Mouse (Mus musculus) megakaryocyte progenitor cell, adult 5-6 weeks (primary cell): ENCODE measurements around the gene Slc25a53. TPM values are rescaled to one million over a fixed set of nuclear protein-coding genes. Genes with fewer than 3 reads are reported as not detected.
"Not testable (repeated sequence)": the region's sequence is repeated elsewhere in the genome, so short reads cannot be mapped to it uniquely, and the experiment has no call there.

Experiments
- ATAC-seq: replicated peaks from 2 replicates; pipeline ENCODE4 v1.8.0; 2016; ENCODE audit warnings: mild to moderate bottlenecking, moderate TSS enrichment, inconsistent platforms; ENCODE audit not compliant: poor library complexity
- total RNA-seq, 2 experiments: library from RNA; stranded (forward) in 1 of 2; stranded (reverse) in 1 of 2; fragments of 157-497, 149-512 nt in 1 of 2; fragments of 200-1000 nt in 1 of 2; gene quantifications; 2 replicates each; pipeline versions ENCODE4 v1.2.3 to v1.2.4; 2015 to 2017

The Slc25a53 gene
- total RNA-seq, 2 experiments from 2014 or later = 8.4 to 12.2 TPM

GRCm38 (mm10) chrX:136975397-136975796 is 62.7 kb downstream of the Slc25a53 start, which contains the start of gene Tmsb15b2:
Gene Tmsb15b2 (minus strand): TSS chrX:136975497.
- not testable (repeated sequence) for ATAC-seq

- peak; percentile 70 for ATAC-seq
Measured at GRCm38 (mm10) chrX:136959688-136960087, 78.4 kb downstream of the Slc25a53 start.

GRCm38 (mm10) chrX:136958300-136958699 is 79.8 kb downstream of the Slc25a53 start:
- ATAC-seq = not testable (repeated sequence)

GRCm38 (mm10) chrX:136957583-136958279 is 80.4 kb downstream of the Slc25a53 start:
- peak; percentile 91 for ATAC-seq

GRCm38 (mm10) chrX:136937985-136938384 is 100.1 kb downstream of the Slc25a53 start:
- no peak for ATAC-seq

Other genes with a start within 250 kb of the Slc25a53 start
- gene Plp1, start 215.6 kb downstream of the Slc25a53 start, total RNA-seq (2015) = 2.4 and 3.9 TPM in 2 replicates
- 0.71 and 1.0 TPM in 2 replicates for gene Plp1, start 215.6 kb downstream of the Slc25a53 start, total RNA-seq (2017)
- not detected in 2 replicates for gene Rab9b, start 169.5 kb downstream of the Slc25a53 start, total RNA-seq (2015)
- gene Rab9b, start 169.5 kb downstream of the Slc25a53 start, total RNA-seq (2017) = not detected in 2 replicates
- not detected in 2 replicates for gene H2bfm, start 111.0 kb downstream of the Slc25a53 start, total RNA-seq (2015)
- gene H2bfm, start 111.0 kb downstream of the Slc25a53 start, total RNA-seq (2017) = not detected in 2 replicates
- 22.4 and 28.2 TPM in 2 replicates for gene Tmsb15b2, start 62.8 kb downstream of the Slc25a53 start, total RNA-seq (2015)
- not detected in 2 replicates for gene Tmsb15b2, start 62.8 kb downstream of the Slc25a53 start, total RNA-seq (2017)
- 5.6 and 6.3 TPM in 2 replicates for gene Tmsb15l, start 61.4 kb downstream of the Slc25a53 start, total RNA-seq (2015)
- gene Tmsb15l, start 61.4 kb downstream of the Slc25a53 start, total RNA-seq (2017) = 24.7 TPM in 2 replicates
- 5.8 and 8.2 TPM in 2 replicates for gene Tmsb15b1, start 61.4 kb downstream of the Slc25a53 start, total RNA-seq (2015)
- gene Tmsb15b1, start 61.4 kb downstream of the Slc25a53 start, total RNA-seq (2017) = 11.0 and 13.1 TPM in 2 replicates
- not detected in 2 replicates for gene Zcchc18, start 45.1 kb downstream of the Slc25a53 start, total RNA-seq (2015)
- gene Zcchc18, start 45.1 kb downstream of the Slc25a53 start, total RNA-seq (2017) = 0.14 and 0.25 TPM in 2 replicates
- gene Fam199x, start 11.3 kb upstream of the Slc25a53 start, total RNA-seq (2015) = 5.6 and 5.9 TPM in 2 replicates
- 9.3 and 11.7 TPM in 2 replicates for gene Fam199x, start 11.3 kb upstream of the Slc25a53 start, total RNA-seq (2017)
- not detected in 2 replicates for gene Esx1, start 83.8 kb upstream of the Slc25a53 start, total RNA-seq (2015)
- gene Esx1, start 83.8 kb upstream of the Slc25a53 start, total RNA-seq (2017) = not detected in 2 replicates